Mouse (Mus musculus) kidney, embryonic 15.5 days (tissue): ENCODE results near the gene Smad5. TPM values are rescaled to one million over a fixed set of nuclear protein-coding genes. Genes with fewer than 3 reads are reported as not detected.

Source experiments
- ATAC-seq: fragments of 200-750 bp; cut with Nextera tagmentation; replicated peaks from 2 replicates; pipeline ENCODE4 v1.8.0; 2017; ENCODE audit warnings: moderate TSS enrichment; ENCODE audit not compliant: low FRiP score
- H3K27ac ChIP-seq: fragments of 300-500 bp; sonication (generic); 2 replicates; pipeline ENCODE4 v1.5.1; 2015; ENCODE audit warnings: mild to moderate bottlenecking, inconsistent platforms
- H3K27me3 ChIP-seq: fragments of 300-500 bp; sonication (generic); 2 replicates; pipeline ENCODE4 v1.6.1; 2015; ENCODE audit warnings: inconsistent platforms
- H3K36me3 ChIP-seq: fragments of 300-500 bp; sonication (generic); 2 replicates; pipeline ENCODE4 v1.6.1; 2015; ENCODE audit warnings: inconsistent platforms
- H3K4me1 ChIP-seq: fragments of 300-500 bp; sonication (generic); 2 replicates; pipeline ENCODE4 v1.6.1; 2015; ENCODE audit warnings: inconsistent platforms
- H3K4me2 ChIP-seq: fragments of 300-500 bp; sonication (generic); 2 replicates; pipeline ENCODE4 v1.6.1; 2015; ENCODE audit warnings: moderate library complexity, mild to moderate bottlenecking, inconsistent platforms
- H3K4me3 ChIP-seq: fragments of 300-500 bp; sonication (generic); replicated peaks from 2 replicates; pipeline ENCODE4 v1.5.1; 2015; ENCODE audit warnings: mild to moderate bottlenecking, inconsistent platforms
- H3K9ac ChIP-seq: fragments of 300-500 bp; sonication (generic); 2 replicates; pipeline ENCODE4 v1.6.1; 2015; ENCODE audit warnings: mild to moderate bottlenecking, inconsistent platforms
- H3K9me3 ChIP-seq: fragments of 300-500 bp; sonication (generic); replicated peaks from 2 replicates; pipeline ENCODE4 v1.6.1; 2016; ENCODE audit warnings: inconsistent platforms
- WGBS: fragments of 180-500 bp; shearing (Covaris S2); methylation state at CpG from one replicate; pipeline ENCODE4 v1.1.7; 2015; ENCODE audit warnings: mixed read lengths; 5-methylcytosine and 5-hydroxymethylcytosine counted together
- polyA plus RNA-seq: library from polyadenylated mRNA; unstranded; fragments of >200 nt; fragmentation: Nextera tagmentation; extraction: Ambion mirVana; gene quantifications from 2 replicates; pipeline ENCODE4 v1.2.1, GENCODE M21; 2015

The Smad5 gene
- polyA plus RNA-seq, 1 experiment from 2014 or later, result 33.3 TPM

DNA sequence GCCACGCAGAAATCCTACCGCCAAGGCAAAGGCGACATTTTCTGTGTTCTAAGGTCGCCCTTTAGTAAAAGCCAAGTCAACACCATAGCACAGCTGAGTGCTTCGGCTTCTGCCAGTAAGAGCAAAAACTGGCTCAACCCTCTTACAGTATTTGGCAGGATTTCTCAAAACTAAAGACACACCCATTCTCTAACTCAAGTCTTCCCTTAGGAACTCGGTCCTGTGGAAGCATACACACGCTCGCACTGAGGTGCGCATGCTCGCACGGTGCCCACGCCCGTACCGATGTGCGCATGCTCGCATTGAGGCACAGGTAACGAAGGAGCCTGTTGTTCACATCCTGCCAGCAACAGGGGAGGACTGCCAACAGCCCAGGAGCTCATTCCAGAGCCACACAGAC is 20.5 kb upstream of the Smad5 start:
- Histone ChIP-seq H3K4me2 (no peak overlapping the region), H3K9ac (no peak overlapping the region), H3K4me1 (peaks cover 31% of the 10 kb centered on the region), H3K27ac (no peak overlapping the region), H3K36me3 (no peaks in the 10 kb centered on the region), H3K9me3 (no peaks in the 10 kb centered on the region), H3K27me3 (0 out of 2 replicates have a peak, but pooled peaks cover 3% of the 10 kb centered on the region), H3K4me3 (no peak overlapping the region)
- 80% methylated on average over 17 of the region's 17 CpGs for WGBS
- no peak for ATAC-seq

DNA sequence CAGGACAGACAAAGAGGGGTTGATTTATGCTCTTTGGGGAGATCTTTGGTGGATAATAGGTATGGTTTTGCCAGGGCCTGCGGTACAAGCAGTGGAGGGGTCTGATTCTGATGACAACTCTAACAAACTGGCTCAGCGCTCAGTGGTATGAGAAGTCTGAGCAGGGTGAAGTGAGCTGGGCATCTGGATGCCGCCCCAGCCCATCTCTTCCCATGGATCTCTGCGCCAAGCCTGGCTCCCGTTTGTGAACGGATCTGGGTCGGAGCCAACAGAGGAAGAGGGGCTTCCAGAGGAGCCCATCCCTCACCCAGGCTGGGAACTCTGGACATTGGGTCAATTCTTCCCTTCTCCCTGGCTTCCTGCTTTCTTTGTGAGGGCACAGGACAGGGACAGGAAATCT is 19.5 kb upstream of the Smad5 start:
- Histone ChIP-seq H3K27me3 (0 out of 2 replicates have a peak, but pooled peaks cover 3% of the 10 kb centered on the region), H3K9ac (no peak overlapping the region), H3K36me3 (no peaks in the 10 kb centered on the region), H3K27ac (no peak overlapping the region), H3K4me1 (peaks cover 26% of the 10 kb centered on the region), H3K9me3 (no peaks in the 10 kb centered on the region), H3K4me2 (no peak overlapping the region), H3K4me3 (no peak overlapping the region)
- WGBS, result 75% methylated on average over 7 of the region's 7 CpGs
- no peak for ATAC-seq

DNA sequence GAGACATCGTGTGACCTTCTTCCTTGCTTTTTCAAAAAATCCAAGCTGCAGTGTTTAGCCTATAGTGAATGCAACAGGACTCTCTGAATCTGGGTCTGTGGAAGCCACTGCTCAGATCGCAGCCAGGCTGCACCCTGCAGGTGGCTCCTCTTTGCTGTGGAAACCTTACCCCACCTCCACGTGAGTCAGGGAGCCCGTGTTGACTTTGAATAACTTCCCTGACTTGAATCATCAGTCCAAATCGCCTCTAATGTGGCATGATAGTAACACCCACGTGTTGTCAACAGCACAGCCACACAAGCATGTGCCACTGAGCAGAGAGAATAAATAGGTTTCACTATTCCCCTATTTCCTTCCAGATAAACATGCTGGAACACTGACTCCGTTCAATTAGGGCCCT is 10.8 kb upstream of the Smad5 start:
- H3K27me3 ChIP-seq, result no peaks in the 10 kb centered on the region
- H3K4me2 ChIP-seq, result no peak overlapping the region
- no peak overlapping the region for H3K4me3 ChIP-seq
- peaks cover 20% of the 10 kb centered on the region for H3K4me1 ChIP-seq
- H3K9me3 ChIP-seq, result no peaks in the 10 kb centered on the region
- H3K9ac ChIP-seq, result no peak overlapping the region
- no peak overlapping the region for H3K27ac ChIP-seq
- WGBS, result 41% methylated on average over 7 of the region's 7 CpGs
- H3K36me3 ChIP-seq, result no peaks in the 10 kb centered on the region
- ATAC-seq, result no peak

DNA sequence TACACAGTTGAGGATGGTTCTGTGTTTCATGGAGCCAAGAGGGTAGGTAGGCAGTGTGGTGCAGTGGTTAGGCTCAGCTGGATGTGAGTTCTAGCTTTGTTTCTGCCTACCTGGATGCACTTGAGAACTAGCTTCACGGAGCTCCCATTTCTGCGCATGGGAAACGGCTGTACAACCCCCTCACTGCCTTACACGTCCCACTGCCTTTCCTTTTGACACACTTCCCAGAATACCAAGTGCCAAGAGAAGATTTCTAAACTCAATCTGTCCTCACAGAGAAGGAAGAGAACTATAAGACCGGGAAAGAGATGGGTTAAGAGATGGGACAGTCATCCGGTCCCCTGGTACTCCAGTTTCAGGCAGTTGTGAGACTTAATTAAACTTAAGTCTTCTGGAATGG is 10.2 kb upstream of the Smad5 start:
- H3K27ac ChIP-seq, result no peak overlapping the region
- no peak overlapping the region for H3K9ac ChIP-seq
- no peaks in the 10 kb centered on the region for H3K9me3 ChIP-seq
- ATAC-seq, result no peak
- no peak overlapping the region for H3K4me2 ChIP-seq
- H3K4me3 ChIP-seq, result no peak overlapping the region
- 84% methylated on average over 6 of the region's 6 CpGs for whole genome bisulfite sequencing
- H3K27me3 ChIP-seq, result no peaks in the 10 kb centered on the region
- H3K36me3 ChIP-seq, result no peaks in the 10 kb centered on the region
- peaks cover 27% of the 10 kb centered on the region for H3K4me1 ChIP-seq

DNA sequence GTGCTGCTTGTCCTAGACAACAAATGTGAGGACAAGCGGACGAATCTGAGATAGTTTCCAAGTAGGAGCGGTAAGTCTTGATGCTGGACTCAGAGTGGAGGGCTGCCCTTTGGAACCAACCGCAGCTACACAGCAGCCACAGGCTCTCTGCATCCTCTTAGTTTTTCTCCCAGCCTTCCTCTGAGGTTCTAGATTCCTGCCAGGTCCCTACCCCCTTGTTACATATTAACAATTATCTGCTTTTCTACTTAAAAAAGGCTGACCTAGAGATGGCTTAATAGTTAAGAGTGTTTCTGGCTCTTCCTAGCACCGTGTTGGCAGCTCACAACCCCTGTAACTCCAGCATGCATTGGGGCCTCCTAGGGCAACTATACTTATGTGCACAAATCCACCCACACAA is 7.1 kb upstream of the Smad5 start:
- Histone ChIP-seq H3K4me2 (no peak overlapping the region), H3K4me1 (peaks cover 38% of the 10 kb centered on the region), H3K27me3 (no peaks in the 10 kb centered on the region), H3K36me3 (no peaks in the 10 kb centered on the region), H3K9me3 (no peaks in the 10 kb centered on the region), H3K27ac (no peak overlapping the region), H3K4me3 (no peak overlapping the region), H3K9ac (no peak overlapping the region)
- WGBS, result 81% methylated on average over 5 of the region's 5 CpGs
- ATAC-seq, result no peak

DNA sequence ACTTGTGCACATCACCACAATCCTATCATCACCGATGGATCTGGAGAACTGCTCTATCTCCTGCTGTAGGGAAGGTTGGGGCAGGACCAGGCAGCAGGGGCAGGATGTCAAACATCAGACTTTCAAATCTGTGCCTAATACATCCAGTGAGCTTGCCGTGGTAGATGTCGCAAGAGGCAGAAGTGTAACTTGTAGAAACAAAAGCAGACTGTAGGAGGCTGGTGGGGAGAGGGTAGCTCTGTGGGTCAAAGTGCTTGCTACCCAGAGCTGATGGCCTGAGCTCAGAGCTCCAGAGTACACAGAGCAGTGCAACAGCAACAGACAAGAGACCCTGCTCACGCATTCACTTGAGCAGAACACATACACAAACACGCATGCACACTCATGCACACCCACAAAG is 6.1 kb upstream of the Smad5 start:
- no peaks in the 10 kb centered on the region for H3K36me3 ChIP-seq
- WGBS, result 76% methylated on average over 5 of the region's 5 CpGs
- 0 out of 2 replicates have a peak overlapping the region, but pooled peaks have one; percentile 61 for H3K27ac ChIP-seq
- H3K4me1 ChIP-seq, result peaks cover 44% of the 10 kb centered on the region
- no peak overlapping the region for H3K4me2 ChIP-seq
- H3K9ac ChIP-seq, result no peak overlapping the region
- H3K27me3 ChIP-seq, result no peaks in the 10 kb centered on the region
- no peak for ATAC-seq
- H3K9me3 ChIP-seq, result no peaks in the 10 kb centered on the region
- no peak overlapping the region for H3K4me3 ChIP-seq

DNA sequence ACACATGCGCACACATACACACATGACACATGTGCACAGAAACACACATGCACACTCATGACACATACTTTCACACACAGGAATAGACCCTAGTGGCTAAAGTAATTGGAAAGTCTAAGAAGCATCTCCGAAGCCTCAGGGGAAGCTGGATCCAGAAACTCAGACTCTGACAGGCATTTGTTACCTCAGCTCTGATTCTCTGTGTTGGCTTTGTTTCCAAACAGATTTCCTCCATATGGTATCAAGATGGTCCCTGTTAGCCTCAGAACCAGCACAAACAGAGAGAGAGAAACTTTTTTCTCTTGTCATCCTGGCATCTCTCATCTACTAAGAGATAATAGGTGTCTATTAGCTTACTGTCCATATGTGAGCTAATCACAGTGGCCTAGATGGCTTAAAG is 5.6 kb upstream of the Smad5 start:
- no peak for ATAC-seq
- Histone ChIP-seq H3K4me3 (no peak overlapping the region), H3K4me2 (no peak overlapping the region), H3K27me3 (no peaks in the 10 kb centered on the region), H3K4me1 (peaks cover 45% of the 10 kb centered on the region), H3K9ac (no peak overlapping the region), H3K27ac (peak overlapping the region; percentile 61; the same call in 1 of the 2 replicates), H3K9me3 (no peaks in the 10 kb centered on the region), H3K36me3 (no peaks in the 10 kb centered on the region)
- WGBS, result 92% methylated on average over 2 of the region's 2 CpGs

DNA sequence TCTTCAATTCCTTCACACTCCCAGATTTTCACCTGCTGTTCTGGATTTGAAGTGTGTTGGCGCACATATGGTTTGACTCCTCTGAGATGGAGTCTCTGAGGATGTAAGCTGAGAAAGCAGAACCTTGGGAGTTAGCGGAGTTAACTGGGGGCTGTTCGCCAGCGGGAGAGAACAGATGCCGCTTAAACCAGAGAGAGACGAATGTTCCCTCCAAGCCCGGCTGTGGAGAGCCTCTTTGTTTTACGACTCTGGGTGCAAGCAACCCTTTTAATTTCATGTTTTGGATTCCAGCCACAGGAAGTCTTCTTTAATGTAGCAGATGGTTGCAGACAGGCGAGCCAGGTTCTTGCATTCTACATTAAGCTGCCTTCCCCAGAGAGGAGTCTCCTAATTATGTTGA is 4.4 kb upstream of the Smad5 start:
- peaks cover 48% of the 10 kb centered on the region for H3K4me1 ChIP-seq
- H3K9me3 ChIP-seq, result no peaks in the 10 kb centered on the region
- 6% methylated on average over 9 of the region's 9 CpGs for whole genome bisulfite sequencing
- H3K4me3 ChIP-seq, result no peak overlapping the region
- H3K4me2 ChIP-seq, result peak overlapping the region; percentile 7; the same call in 1 of the 2 replicates
- no peaks in the 10 kb centered on the region for H3K36me3 ChIP-seq
- H3K27me3 ChIP-seq, result no peaks in the 10 kb centered on the region
- no peak overlapping the region for H3K9ac ChIP-seq
- H3K27ac ChIP-seq, result peak overlapping the region; percentile 61
- no peak for ATAC-seq

DNA sequence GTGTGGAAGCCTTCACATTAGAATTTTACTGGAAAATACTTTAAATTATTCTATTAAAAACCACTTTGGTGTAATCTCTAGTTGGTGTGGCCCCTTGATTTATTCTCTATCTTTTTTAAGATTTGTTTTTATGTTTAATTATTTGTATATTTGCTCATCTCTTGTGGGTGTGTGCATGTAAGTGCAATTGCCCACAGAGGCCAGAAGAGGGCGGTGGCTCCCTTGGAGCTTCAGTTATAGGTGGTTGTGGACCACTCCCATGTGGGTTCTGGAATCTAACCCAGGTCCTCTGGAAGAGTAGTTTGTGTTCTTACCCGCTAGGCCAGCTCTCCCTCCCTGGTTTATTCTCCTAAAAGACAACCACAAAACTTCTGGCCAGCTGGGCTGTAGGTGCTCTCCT is 3.4 kb upstream of the Smad5 start:
- Histone ChIP-seq H3K4me3 (no peak overlapping the region), H3K9ac (no peak overlapping the region), H3K9me3 (no peaks in the 10 kb centered on the region), H3K36me3 (no peaks in the 10 kb centered on the region), H3K4me1 (peaks cover 53% of the 10 kb centered on the region), H3K4me2 (no peak overlapping the region), H3K27me3 (no peaks in the 10 kb centered on the region), H3K27ac (peak overlapping the region; percentile 61; the same call in 1 of the 2 replicates)
- 89% methylated on average over 2 of the region's 2 CpGs for WGBS
- no peak for ATAC-seq

DNA sequence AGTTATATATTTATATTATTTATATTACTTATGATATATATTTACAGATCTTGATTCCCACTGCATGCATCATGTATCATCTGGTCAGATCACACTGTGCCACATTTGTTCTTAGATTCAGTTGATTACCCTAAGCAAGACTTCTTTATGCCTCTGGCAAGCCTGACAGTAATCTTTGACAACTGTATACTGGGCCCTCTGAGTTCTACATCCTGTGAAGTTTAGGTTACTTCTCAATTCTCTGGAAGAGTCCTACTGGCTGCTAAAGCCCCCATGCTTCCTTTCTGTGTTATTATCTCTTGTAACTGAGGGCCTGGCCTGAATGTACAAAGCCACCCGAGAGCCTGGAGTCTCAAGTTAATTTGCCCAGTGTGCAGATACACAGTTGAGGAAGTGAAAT is 1.8 kb upstream of the Smad5 start:
- H3K27me3 ChIP-seq, result no peaks in the 10 kb centered on the region

DNA sequence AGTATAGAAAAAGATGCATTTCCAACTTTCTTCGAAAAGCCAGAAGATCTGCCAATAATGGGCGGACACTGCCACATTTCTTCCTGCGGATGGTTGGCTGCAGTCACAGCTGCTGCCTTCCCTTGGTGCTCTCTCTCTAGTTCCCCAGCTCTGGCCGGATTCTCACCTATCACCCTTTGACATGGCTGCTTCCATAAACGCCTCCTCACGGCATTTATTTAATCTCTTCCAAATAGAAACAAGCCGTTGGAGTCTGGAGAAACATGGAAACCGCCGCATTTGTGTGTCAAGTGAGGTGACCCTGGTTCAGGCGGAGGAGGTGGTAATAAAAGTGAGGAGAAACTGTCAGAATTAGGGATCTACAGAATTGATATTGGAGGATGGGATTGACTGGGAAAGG is 886 bp upstream of the Smad5 start:
- Histone ChIP-seq H3K9ac (no peak overlapping the region), H3K4me2 (peak overlapping the region; percentile 71), H3K27ac (peak overlapping the region; percentile 100), H3K4me1 (peaks cover 64% of the 10 kb centered on the region), H3K9me3 (no peaks in the 10 kb centered on the region), H3K36me3 (peaks cover 12% of the 10 kb centered on the region), H3K27me3 (no peaks in the 10 kb centered on the region), H3K4me3 (no peak overlapping the region; the same call in 1 of the 2 replicates)
- 31% methylated on average over 10 of the region's 10 CpGs for WGBS
- ATAC-seq, result no peak

More for the DNA sequence above, 1.8 kb upstream of the Smad5 start:
- Histone ChIP-seq H3K9me3 (no peaks in the 10 kb centered on the region), H3K4me2 (no peak overlapping the region), H3K9ac (no peak overlapping the region), H3K4me3 (no peak overlapping the region), H3K27ac (no peak overlapping the region), H3K36me3 (peaks cover 3% of the 10 kb centered on the region), H3K4me1 (peaks cover 70% of the 10 kb centered on the region)
- 69% methylated on average over 1 of the region's 1 CpGs for WGBS
- ATAC-seq, result no peak

DNA sequence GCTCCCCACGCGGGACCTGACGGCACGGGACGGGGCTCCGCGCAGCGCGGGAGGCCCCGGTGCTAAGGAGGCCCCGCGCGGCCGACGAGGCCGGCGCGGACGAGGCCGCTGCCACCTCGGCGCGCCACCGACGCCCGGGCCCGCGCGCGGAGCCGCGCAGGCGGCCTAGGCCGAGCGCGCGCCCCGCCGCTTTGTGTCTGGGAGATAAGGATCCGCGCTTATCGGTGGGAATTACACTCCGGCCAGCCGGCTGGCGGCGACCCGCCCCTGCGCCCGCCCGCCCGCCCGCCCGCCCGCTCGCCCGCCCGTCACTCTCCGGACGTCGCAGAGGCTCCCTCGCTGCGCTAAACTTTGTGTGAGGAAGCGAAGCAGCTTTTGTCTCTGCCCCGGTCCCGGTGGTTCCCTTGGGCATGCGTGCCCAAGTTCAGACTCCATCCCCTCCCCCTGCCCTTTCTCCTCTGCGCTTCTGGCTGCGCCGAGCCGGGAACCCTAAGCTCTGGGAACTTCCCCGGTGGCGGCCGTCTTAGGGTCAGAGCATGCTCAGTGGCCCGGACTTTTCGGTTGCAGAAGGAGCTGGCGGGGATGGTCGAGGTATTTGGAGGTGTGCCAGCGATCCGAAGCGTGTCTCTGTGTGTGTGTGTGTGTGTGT is 536 bp downstream of the Smad5 start:
- ATAC-seq, result peak; percentile 81
- H3K4me1 ChIP-seq, result peaks cover 61% of the 10 kb centered on the region
- no peaks in the 10 kb centered on the region for H3K27me3 ChIP-seq
- peak overlapping the region; percentile 100 for H3K27ac ChIP-seq
- H3K9ac ChIP-seq, result peak overlapping the region; percentile 98
- H3K4me2 ChIP-seq, result peak overlapping the region; percentile 71
- under 1% methylated on average over 73 of the region's 80 CpGs for WGBS
- peak overlapping the region; percentile 83 for H3K4me3 ChIP-seq
- H3K36me3 ChIP-seq, result peaks cover 22% of the 10 kb centered on the region
- no peaks in the 10 kb centered on the region for H3K9me3 ChIP-seq

DNA sequence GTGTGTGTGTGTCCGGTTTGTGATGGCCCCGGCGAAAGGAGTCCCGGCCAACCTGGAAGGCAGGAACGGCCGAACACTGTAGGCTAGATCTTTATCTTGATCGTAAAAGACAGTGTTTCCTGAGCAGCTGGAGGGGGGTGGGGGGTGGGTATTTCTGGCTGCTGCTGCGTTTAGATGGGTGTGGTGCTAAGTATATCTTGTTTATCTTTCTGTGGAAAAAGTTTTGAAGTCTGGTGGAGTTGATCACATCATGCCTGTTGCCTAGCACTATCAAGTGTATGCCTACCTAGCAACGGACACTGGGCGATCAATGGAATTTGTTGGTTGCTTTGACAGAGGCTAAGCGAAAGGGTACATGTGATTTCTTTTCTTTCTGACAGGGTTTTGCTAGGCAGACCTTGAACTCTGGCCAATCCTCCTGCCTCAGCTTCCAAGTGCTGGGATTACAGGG is 1.1 kb downstream of the Smad5 start:
- Histone ChIP-seq H3K27me3 (no peaks in the 10 kb centered on the region), H3K4me1 (peaks cover 55% of the 10 kb centered on the region), H3K27ac (peak overlapping the region; percentile 100), H3K9ac (peak overlapping the region; percentile 98), H3K4me3 (peak overlapping the region; percentile 83), H3K9me3 (no peaks in the 10 kb centered on the region), H3K4me2 (peak overlapping the region; percentile 71), H3K36me3 (peaks cover 23% of the 10 kb centered on the region)
- peak; percentile 60 for ATAC-seq
- under 1% methylated on average over 11 of the region's 11 CpGs for WGBS
